Mouse (Mus musculus) mammary gland, adult 2 months (tissue): ENCODE data around the gene Chrnd. TPM values are rescaled to one million over a fixed set of nuclear protein-coding genes. Genes with fewer than 3 reads are reported as not detected.

Experiments used
- polyA plus RNA-seq: library from polyadenylated mRNA; depleted of rRNA; stranded (reverse); fragments of >200 nt; gene quantifications from 2 replicates; pipeline ENCODE4 v1.2.3, GENCODE M21; 2012; ENCODE audit warnings: low replicate concordance; rRNA removed

The Chrnd gene
- 0.43 TPM in 1 of 2 replicates, not detected in the other for polyA plus RNA-seq

GRCm38 (mm10) chr1:87190429-87190828 is at the start of gene Chrnd:
Gene Chrnd, plus strand, starts transcription at chr1:87190607.

GRCm38 (mm10) chr1:87156199-87156587 is 34.2 kb upstream of the Chrnd start, which contains the start of gene Ecel1:
Gene Ecel1, minus strand, starts transcription at chr1:87156521.

GRCm38 (mm10) chr1:87183013-87183412 is 7.4 kb upstream of the Chrnd start, which contains the start of gene Prss56:
Gene Prss56, plus strand, starts transcription at chr1:87183313.

GRCm38 (mm10) chr1:87204465-87204864 is 14.1 kb downstream of the Chrnd start, which contains the start of gene Chrng:
Gene Chrng, plus strand, starts transcription at chr1:87204657.

GRCm38 (mm10) chr1:87213735-87214704 is 23.6 kb downstream of the Chrnd start, which contains the start of gene Eif4e2:
Gene Eif4e2, plus strand, starts transcription at chr1:87213914.

Other genes starting within 250 kb of the Chrnd start
- not detected in 2 replicates for gene Alppl2, start 100.7 kb upstream of the Chrnd start, polyA plus RNA-seq
- gene Alpi, start 89.0 kb upstream of the Chrnd start, polyA plus RNA-seq: not detected in 2 replicates
- gene Akp3, start 65.6 kb upstream of the Chrnd start, polyA plus RNA-seq: not detected in 2 replicates
- gene Ecel1, start 34.1 kb upstream of the Chrnd start, polyA plus RNA-seq: 0.04 and 0.50 TPM in 2 replicates
- gene Prss56, start 7.3 kb upstream of the Chrnd start, polyA plus RNA-seq: not detected in 2 replicates
- gene Chrng, start 14.1 kb downstream of the Chrnd start, polyA plus RNA-seq: 0.04 TPM in 1 of 2 replicates, not detected in the other
- 23.4 and 41.1 TPM in 2 replicates for gene Eif4e2, start 23.3 kb downstream of the Chrnd start, polyA plus RNA-seq
- 48.2 and 52.3 TPM in 2 replicates for gene Efhd1, start 73.8 kb downstream of the Chrnd start, polyA plus RNA-seq
- gene Gigyf2, start 136.4 kb downstream of the Chrnd start, polyA plus RNA-seq: 22.4 and 36.9 TPM in 2 replicates
- gene Kcnj13, start 204.1 kb downstream of the Chrnd start, polyA plus RNA-seq: 0.17 and 1.0 TPM in 2 replicates